Comparison of ENCODE assay signal across 17 mouse cellular contexts in the genomic region with DNA sequence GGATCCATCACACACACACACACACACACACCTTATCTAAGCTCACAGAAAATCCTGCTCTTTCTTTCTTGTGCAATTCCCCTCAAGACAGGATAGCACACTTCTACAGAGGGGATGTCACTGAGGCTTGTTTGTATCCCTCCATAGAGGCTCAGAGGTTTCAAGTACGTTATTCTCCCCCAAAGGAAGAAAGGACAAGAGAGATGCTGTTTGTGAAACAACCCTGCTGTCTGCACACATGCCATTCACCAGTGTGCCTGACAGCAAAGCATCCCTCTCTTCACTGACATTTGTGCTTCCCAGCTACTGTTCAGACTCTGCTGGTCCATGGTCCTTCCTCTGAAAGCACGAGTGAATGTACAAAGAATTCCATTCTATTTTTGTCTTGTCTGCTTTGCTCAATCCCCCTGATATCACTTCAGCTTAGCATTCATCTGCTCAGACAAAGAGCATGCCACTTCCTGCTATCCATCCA.
DNase-seq lines count a peak whose midpoint lies in the region; ATAC-seq and TF ChIP-seq lines count a peak whose summit lies in the region.
"Had no signal": no experiment of that assay in that cellular context is flagged by ENCODE, and none has a peak within 500 bp of the region (broad histone marks: within the 10 kb centered on the region; RNA-seq: fewer than 3 reads in every experiment).

No protein-coding gene starts in this region.

- no peaks in the 10 kb centered on the region for H3K36me3 ChIP-seq in forebrain, embryonic 15.5 days
- H3K36me3 ChIP-seq in hindbrain, postnatal 0 days (ENCODE audit: insufficient read depth, low read length) = no peaks in the 10 kb centered on the region
- H3K36me3 ChIP-seq: liver, embryonic 15.5 days had no signal

- H3K4me1 ChIP-seq in forebrain, embryonic 15.5 days = peaks cover 5% of the 10 kb centered on the region; the same call in 1 of the 2 replicates
- no peaks in the 10 kb centered on the region for H3K4me1 ChIP-seq in hindbrain, postnatal 0 days (ENCODE audit: insufficient read depth, low read length)
- H3K4me1 ChIP-seq: liver, embryonic 15.5 days had no signal

- no peak overlapping the region for H3K4me3 ChIP-seq in forebrain, embryonic 15.5 days
- no peak overlapping the region for H3K4me3 ChIP-seq in hindbrain, postnatal 0 days (ENCODE audit: low read length)
- H3K4me3 ChIP-seq: liver, embryonic 15.5 days; myocyte had no signal

- no peaks in the 10 kb centered on the region for H3K27me3 ChIP-seq in forebrain, embryonic 15.5 days
- H3K27me3 ChIP-seq in hindbrain, postnatal 0 days (ENCODE audit: insufficient read depth, low read length) = no peaks in the 10 kb centered on the region
- H3K27me3 ChIP-seq: liver, embryonic 15.5 days had no signal

- no peak for TF ChIP-seq CTCF in hindbrain, postnatal 0 days (IDR thresholded peaks at IDR 0.05; ENCODE audit: low read depth)

- no peak overlapping the region for H3K4me2 ChIP-seq in forebrain, embryonic 15.5 days (replicated peaks)
- H3K4me2 ChIP-seq in hindbrain, postnatal 0 days (ENCODE audit: low read depth, low read length) = no peak overlapping the region
- H3K4me2 ChIP-seq: liver, embryonic 15.5 days had no signal

- 8% methylated on average over 2 of the region's 2 CpGs for WGBS in forebrain, embryonic 15.5 days
- WGBS in hindbrain, postnatal 0 days = 14% methylated on average over 2 of the region's 2 CpGs

- peak overlapping the region; percentile 56 for H3K27ac ChIP-seq in forebrain, embryonic 15.5 days (replicated peaks)
- peak overlapping the region; percentile 37; the same call in 1 of the 2 replicates for H3K27ac ChIP-seq in hindbrain, postnatal 0 days
- H3K27ac ChIP-seq: liver, embryonic 15.5 days; macrophage had no signal

- H3K9ac ChIP-seq in forebrain, embryonic 15.5 days (replicated peaks) = no peak overlapping the region
- no peak overlapping the region for H3K9ac ChIP-seq in hindbrain, postnatal 0 days (replicated peaks; ENCODE audit: low read length)
- H3K9ac ChIP-seq: liver, embryonic 15.5 days had no signal

- no peak for DNase-seq in frontal cortex, postnatal 10 days (ENCODE audit: low spot score in 2 of 2)
- DNase-seq in hindbrain, postnatal 0 days (ENCODE audit: low spot score) = peak; percentile 12
- DNase-seq in retina, postnatal 1 day = peak; percentile 78
- no peak for DNase-seq in thymus, postnatal 36 days
- DNase-seq in spleen, postnatal 10 days (ENCODE audit: low spot score in 2 of 2) = no peak
- no peak for DNase-seq in heart, postnatal 4 days
- DNase-seq: cerebellum, adult 8-10 months; gastrocnemius, postnatal 36 days; kidney, postnatal 14 days; spleen, adult 18-20 months; thymus, postnatal 4 days had no signal

- ATAC-seq in frontal cortex, adult (ENCODE audit: low TSS enrichment) = 0 out of 2 replicates have a peak, but pooled peaks have one; percentile 6
- ATAC-seq in forebrain, embryonic 15.5 days (replicated peaks) = peak; percentile 60
- peak; percentile 71 for ATAC-seq in hindbrain, postnatal 0 days
- ATAC-seq: intestine, embryonic 16.5 days had no signal

- H3K9me3 ChIP-seq in forebrain, embryonic 15.5 days = no peaks in the 10 kb centered on the region
- H3K9me3 ChIP-seq in hindbrain, postnatal 0 days (ENCODE audit: low read length) = no peaks in the 10 kb centered on the region
- H3K9me3 ChIP-seq: liver, embryonic 15.5 days had no signal

Comparison
In these comparisons a context has a peak if more than half of its experiments do, and no peak if none do; other contexts are left out.
1. ATAC-seq: peak in every context shown above with its lines; median percentile 71 in hindbrain, postnatal 0 days; 60 in forebrain, embryonic 15.5 days; 6 in frontal cortex, adult.
2. DNase-seq: peak in hindbrain, postnatal 0 days (single experiment) and retina, postnatal 1 day (single experiment); none in frontal cortex, postnatal 10 days (0 of 2), thymus, postnatal 36 days (0 of 2), spleen, postnatal 10 days (0 of 2) and heart, postnatal 4 days (single experiment).